Mouse (Mus musculus) cerebellum, postnatal 36 days (tissue): ENCODE data around the gene Sergef.
A peak's percentile ranks its signal among the peaks of the same experiment; 100 is the strongest.

Experiments
- DNase-seq, 2 experiments: peaks; one replicate each; pipeline ENCODE4 v3.0.0; 2021 to 2022; ENCODE audit warnings: mixed read lengths in 2 of 2

The Sergef gene

DNA sequence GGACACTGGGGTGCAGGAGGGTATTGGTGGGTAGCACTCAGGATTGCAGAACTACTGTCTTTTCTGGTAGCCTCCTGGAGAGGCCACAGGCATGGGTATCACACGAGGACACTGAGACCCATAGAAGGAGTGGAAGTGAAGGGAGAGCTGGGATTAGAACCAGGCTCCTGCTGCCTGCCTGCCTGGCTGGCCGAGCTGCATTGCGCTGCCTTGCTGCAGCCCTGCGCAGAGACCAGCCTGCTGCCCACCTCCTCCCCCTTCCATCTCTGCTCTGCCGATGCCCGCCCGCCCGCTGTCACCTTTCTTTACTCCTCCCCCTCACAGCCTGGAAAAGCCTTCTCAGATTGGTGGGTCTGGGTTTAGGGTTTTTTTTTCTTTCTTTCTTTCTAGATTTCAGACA is 239.3 kb downstream of the Sergef start:
- DNase-seq, result peak; percentile 49 to 56

DNA sequence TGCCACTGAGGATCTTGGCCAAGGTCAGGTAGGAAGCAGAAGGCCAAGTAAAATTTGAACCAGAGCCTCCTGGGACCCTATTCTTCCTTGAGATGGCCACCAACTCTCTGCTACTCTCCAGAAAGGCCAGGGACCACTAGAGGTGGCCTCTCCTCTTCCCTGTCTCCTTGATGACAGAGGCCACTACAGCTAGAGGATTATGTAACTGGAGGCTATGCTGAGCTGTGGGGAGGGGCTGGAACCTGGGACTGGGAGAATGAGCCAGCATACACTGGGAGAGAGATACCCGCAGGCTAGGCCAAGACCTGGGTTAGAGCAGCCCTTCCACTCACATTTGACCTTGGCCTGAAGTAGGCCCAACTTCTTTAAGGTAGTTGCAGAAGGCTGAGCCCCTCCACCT is 239.9 kb downstream of the Sergef start:
- peak; percentile 38 to 40 for DNase-seq

DNA sequence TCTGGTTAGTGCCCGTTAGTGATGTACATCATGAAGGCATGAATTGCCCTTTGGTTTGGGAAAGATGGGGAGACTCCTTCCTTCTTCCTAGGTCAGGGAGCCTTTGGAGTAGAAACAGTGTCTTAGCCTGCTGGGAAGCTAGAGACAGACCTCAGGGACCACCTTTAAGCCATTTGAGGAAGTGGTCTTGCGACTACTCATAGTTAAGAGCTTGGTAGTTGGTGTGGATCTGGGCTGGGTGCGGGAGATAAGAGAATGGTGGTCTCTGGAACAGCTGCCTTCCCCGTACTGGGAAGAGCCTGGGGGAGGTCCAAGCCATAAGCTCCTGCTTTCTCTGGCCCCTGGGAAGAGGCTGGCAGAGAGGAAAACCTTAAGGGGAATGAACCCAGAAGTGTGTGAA is 241.0 kb downstream of the Sergef start:
- DNase-seq, result no peak

DNA sequence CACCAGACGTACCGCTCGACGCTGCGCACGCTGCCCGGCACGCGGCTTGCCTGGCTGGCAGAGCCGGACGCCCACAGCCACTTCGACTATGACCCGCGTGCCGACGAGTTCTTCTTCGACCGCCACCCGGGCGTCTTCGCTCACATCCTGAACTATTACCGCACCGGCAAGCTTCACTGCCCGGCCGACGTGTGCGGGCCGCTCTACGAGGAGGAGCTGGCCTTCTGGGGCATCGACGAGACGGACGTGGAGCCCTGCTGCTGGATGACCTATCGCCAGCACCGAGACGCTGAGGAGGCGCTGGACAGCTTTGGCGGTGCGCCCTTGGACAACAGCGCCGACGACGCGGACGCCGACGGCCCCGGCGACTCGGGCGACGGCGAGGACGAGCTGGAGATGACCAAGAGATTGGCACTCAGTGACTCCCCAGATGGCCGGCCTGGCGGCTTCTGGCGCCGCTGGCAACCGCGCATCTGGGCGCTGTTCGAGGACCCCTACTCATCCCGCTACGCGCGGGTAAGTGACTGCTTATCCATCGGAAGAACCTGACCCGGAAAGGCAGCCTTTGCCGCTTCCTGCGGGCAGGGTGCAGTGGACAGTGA is 241.8 kb downstream of the Sergef start:
- DNase-seq, result peak in 1 of 2 experiments; percentile 54

DNA sequence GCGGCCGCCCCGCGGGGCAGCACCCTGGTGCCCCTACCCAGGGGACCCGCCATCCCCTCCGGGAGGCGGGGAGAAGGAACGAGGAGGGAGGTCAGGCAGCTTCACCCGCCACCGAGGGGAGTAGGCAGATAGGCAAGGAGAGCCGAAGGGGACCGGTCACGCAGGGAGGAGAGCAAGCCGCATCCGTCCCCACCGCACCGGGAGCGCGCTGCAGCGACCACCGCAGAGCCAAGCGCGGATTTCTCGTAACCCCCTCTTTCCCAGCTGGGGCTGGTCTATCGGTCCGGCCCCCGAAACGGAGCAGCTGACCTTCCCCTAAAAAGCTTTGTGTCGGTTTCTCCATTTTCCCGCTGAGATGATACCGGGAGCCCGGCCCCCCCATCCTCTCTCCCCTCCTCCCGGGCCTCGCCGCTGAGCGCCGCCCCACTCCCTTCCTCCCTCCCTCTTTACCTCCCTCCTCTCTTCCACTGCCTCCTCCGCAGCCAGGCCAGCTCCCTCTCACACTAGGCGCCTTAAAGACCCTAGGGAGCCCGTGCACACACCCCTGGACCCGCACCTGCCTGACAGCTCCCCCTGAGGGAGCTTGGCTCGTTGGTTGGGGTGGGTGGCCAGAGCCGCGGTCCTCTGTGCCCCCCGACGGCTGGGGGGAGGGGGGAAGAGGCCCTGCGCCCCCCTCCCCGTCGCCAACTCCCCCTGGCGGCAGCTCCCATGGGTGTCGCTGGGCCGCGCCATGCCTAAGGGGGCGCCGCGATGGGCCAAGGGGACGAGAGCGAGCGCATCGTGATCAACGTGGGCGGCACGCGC is 242.5 kb downstream of the Sergef start:
- DNase-seq, result peak; percentile 60 to 70

DNA sequence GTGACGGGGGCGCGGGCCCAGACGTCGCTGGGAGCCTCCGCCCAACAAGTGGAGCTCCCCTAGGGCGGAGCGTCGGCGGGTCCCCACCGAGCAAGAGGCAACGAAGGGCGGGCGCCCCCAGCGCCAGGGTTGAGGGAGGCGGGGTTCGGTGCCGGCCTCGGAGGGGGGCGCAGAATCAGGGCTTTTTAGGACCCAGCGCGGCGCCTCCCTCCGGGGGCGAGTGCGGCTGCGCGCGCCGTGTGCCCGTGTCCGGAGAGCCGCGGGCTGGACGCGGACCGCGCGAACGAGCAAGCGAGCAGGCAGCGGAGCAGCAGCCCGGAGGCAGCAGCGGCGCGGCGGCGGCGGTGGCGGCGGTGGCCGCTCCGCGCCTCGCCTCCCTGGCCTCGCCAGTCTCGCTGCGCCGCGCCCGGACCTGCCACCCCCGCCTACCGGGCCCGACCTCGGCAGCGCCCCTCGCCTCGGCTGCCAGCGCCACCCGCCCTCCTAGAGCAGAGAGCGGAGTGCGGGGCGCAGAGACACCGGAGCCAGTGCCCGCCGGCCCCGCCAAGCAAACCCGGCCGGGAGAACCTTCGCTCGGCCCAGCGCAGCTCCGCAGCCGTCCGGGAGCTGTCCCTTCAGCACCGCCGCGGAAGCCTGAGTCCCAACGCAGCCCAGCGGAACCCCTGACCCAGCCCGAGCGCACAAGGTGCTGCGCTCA is 243.2 kb downstream of the Sergef start, which contains the start of gene Kcnc1:
Kcnc1 (plus strand) TSS at position 267 of the 697 bp plus-strand sequence.
- DNase-seq, result peak; percentile 85 to 91

DNA sequence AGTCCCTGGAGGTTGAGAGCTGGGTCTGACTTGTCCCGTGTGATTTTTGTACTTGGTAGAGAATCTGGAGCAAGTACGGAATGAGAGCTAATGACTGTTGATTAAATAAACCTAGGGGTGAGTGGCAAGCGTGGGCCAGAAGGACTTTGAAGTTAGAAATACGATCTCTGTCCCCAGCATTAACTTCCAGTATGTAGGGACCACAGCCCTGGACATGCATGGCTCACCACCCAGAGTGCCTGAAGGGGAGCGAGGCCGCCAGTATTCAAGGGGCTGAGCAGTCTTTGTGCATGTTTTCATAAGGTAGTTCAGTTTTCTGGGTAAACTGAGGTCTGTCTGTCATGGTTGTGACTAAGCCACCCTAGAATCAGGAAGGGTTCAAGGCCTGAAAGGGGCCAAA is 244.0 kb downstream of the Sergef start:
- peak in 1 of 2 experiments; percentile 28 for DNase-seq

DNA sequence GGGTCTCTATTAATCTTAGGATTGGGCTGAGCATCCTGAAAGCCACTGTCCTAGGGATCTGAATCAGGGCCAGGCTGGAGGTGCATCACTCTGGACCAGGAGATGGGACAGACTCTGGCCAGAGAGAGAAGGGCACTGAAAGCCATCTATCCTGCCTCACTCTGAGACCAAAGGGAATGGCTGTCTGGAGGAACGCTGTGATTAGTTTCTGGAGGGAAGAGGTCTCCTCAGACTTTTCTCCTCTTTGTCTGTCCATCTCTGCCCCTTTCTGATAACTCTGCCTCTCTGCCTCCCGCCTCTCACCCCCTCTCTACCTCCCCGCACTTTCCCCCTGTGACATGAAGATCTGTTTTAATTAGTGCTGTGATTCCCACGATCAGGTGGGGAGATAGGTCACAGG is 244.7 kb downstream of the Sergef start:
- peak in 1 of 2 experiments; percentile 35 for DNase-seq

DNA sequence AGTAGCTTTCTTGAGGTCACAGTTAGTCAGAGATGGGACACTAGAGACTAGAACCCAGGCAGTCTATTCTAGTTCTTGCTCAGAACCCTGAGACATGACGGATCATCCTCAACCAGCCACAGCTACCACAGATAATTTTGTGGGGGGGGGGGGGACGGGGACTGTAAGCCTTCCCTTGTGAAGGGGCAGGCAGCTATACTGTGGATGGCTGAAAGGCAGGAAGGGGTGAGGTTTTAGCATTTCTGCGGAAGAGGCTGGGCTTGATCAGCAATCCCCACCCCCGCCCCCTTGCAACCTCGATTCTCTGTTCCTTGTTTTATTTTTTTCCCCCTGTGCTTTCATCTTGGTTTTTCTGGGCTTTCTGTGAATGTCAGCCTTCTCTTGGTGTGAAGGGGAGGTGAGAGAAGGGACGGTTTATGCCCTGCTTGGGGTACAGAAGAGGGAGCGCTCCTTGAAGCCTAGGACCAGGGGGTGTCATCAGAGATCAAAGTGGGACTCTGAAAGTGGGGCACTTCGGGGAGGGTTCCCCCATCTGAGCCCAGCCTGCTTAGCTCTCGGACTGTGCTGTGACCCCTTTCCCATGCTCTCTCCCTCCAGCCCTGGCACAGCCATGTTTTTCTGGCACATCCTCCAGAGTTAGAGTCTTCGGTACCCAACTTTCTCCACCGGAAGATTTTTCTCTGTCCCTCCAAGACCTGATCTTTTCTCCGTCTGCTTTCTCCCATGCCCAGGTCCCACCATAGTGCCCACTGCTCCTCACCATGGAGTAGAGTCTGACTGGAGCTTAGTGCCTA is 245.7 kb downstream of the Sergef start:
- peak in 1 of 2 experiments; percentile 40 for DNase-seq
